Mouse (Mus musculus) myocyte (in vitro differentiated cells): Measurements from ENCODE around the gene Lig1.

Experiments used
- CEBPB ChIP-seq: IDR thresholded peaks from 2 replicates; pipeline ENCODE4 v1.6.1; 2011; ENCODE audit warnings: mild to moderate bottlenecking, moderate library complexity; ENCODE audit not compliant: poor library complexity, insufficient read depth, severe bottlenecking
- E2F4 ChIP-seq: IDR thresholded peaks from one replicate; pipeline ENCODE4 v1.6.1; 2011; ENCODE audit warnings: mild to moderate bottlenecking, control low read depth, moderate library complexity; ENCODE audit not compliant: insufficient read depth
- MAX ChIP-seq: IDR thresholded peaks from one replicate; pipeline ENCODE4 v1.6.1; 2011; ENCODE audit warnings: low read depth, mild to moderate bottlenecking, control low read depth
- MYOD1 ChIP-seq, 3 experiments: IDR thresholded peaks; one replicate each; pipeline ENCODE4 v1.6.1; 2011; ENCODE audit warnings: control low read depth in 2 of 3, low read depth in 2 of 3, mild to moderate bottlenecking in 2 of 3, moderate library complexity in 1 of 3; ENCODE audit not compliant: insufficient read length in 2 of 3, control insufficient read depth in 1 of 3
- MYOG ChIP-seq, 3 experiments: IDR thresholded peaks; one replicate each; pipeline ENCODE4 v1.6.1; 2011; ENCODE audit warnings: control low read depth in 2 of 3, low read depth in 2 of 3, mild to moderate bottlenecking in 2 of 3; ENCODE audit not compliant: insufficient read length in 2 of 3, control insufficient read depth in 1 of 3, insufficient read depth in 1 of 3
- POLR2A ChIP-seq: IDR thresholded peaks from one replicate; pipeline ENCODE4 v1.6.1; 2011; ENCODE audit warnings: low read depth, mild to moderate bottlenecking, control low read depth, moderate library complexity; ENCODE audit not compliant: insufficient read length
- POLR2AphosphoS2 ChIP-seq: IDR thresholded peaks from one replicate; pipeline ENCODE4 v1.6.1; 2011; ENCODE audit warnings: low read depth, control low read depth; ENCODE audit not compliant: insufficient read length
- REST ChIP-seq: IDR thresholded peaks from one replicate; pipeline ENCODE4 v1.6.1; 2011; ENCODE audit warnings: mild to moderate bottlenecking, control low read depth, moderate library complexity; ENCODE audit not compliant: insufficient read depth, insufficient read length
- SRF ChIP-seq: IDR thresholded peaks from one replicate; pipeline ENCODE4 v1.6.1; 2011; ENCODE audit warnings: low read depth; ENCODE audit not compliant: control insufficient read depth, insufficient read length
- TCF12 ChIP-seq: IDR thresholded peaks from one replicate; pipeline ENCODE4 v1.6.1; 2011; ENCODE audit warnings: mild to moderate bottlenecking, control low read depth; ENCODE audit not compliant: poor library complexity, insufficient read depth, severe bottlenecking
- TCF3 ChIP-seq: IDR thresholded peaks from one replicate; pipeline ENCODE4 v1.6.1; 2011; ENCODE audit warnings: low read depth, control low read depth; ENCODE audit not compliant: insufficient read length
- USF1 ChIP-seq: IDR thresholded peaks from one replicate; pipeline ENCODE4 v1.6.1; 2011; ENCODE audit warnings: low read depth, mild to moderate bottlenecking, control low read depth, moderate library complexity

DNA sequence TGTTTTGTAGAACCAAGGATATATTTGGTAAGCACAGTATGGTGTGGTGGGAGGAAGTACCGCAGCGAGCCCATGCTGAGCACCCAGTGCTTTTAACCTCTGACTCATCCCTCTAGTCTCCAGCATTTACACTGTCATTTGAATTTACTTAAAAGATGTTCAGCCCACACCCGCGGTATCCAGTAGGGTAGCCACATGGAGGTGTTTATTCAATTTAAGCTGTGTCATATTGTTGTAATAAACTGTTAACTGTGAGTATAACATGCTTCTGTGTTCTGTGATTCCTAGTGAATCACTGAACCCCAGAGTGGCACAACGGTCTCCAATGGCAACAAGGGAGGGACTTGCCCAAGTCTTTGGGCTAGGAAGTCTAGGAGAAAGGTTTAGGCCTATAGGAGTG is 13.2 kb upstream of the Lig1 start:
- TF ChIP-seq E2F4 (no peak), POLR2A (no peak), MYOD1 (IDR thresholded peaks at IDR 0.05; ENCODE audit: control insufficient read depth in 1 of 3, insufficient read length in 2 of 3, low read depth in 2 of 3) (no peak), TCF12 (no peak), MAX (no peak), REST (no peak), MYOG (IDR thresholded peaks at IDR 0.05; ENCODE audit: control insufficient read depth in 1 of 3, insufficient read depth in 1 of 3, insufficient read length in 2 of 3, low read depth in 2 of 3) (no peak), POLR2AphosphoS2 (no peak), USF1 (no peak), SRF (no peak), CEBPB (no peak), TCF3 (no peak)
